Mouse (Mus musculus) heart, embryonic 14.5 days (tissue): ENCODE measurements around the gene Krt17. TPM values are rescaled to one million over a fixed set of nuclear protein-coding genes. Genes with fewer than 3 reads are reported as not detected.
"Not testable (repeated sequence)": the region's sequence is repeated elsewhere in the genome, so short reads cannot be mapped to it uniquely, and the experiment has no call there.

Source experiments
- ATAC-seq: fragments of 200-750 bp; cut with Nextera tagmentation; 2 replicates; pipeline ENCODE4 v1.8.0; 2017; ENCODE audit warnings: low read depth, moderate TSS enrichment; ENCODE audit not compliant: insufficient number of reproducible peaks, insufficient read depth, low FRiP score
- H3K27ac ChIP-seq, 2 experiments: fragments of 200-500 bp in 1 of 2; fragments of 300-500 bp in 1 of 2; sonication (generic) in 1 of 2; replicated peaks in 1 of 2; 2 replicates each; pipeline ENCODE4 v1.5.1; 2012 to 2014; ENCODE audit warnings: low read depth in 2 of 2, low read length in 2 of 2, control low read depth in 1 of 2, mild to moderate bottlenecking in 1 of 2, mixed read lengths in 1 of 2; ENCODE audit not compliant: control insufficient read depth in 1 of 2, insufficient read depth in 1 of 2
- H3K27me3 ChIP-seq: fragments of 300-500 bp; sonication (generic); 2 replicates; pipeline ENCODE4 v1.6.1; 2014; ENCODE audit warnings: mild to moderate bottlenecking, low read length, control low read depth; ENCODE audit not compliant: control insufficient read depth, insufficient read depth
- H3K36me3 ChIP-seq: fragments of 300-500 bp; sonication (generic); 2 replicates; pipeline ENCODE4 v1.6.1; 2014; ENCODE audit warnings: mild to moderate bottlenecking, control low read depth, low read length, mixed read lengths; ENCODE audit not compliant: control insufficient read depth, insufficient read depth
- H3K4me1 ChIP-seq, 2 experiments: fragments of 200-500 bp in 1 of 2; fragments of 300-500 bp in 1 of 2; sonication (generic) in 1 of 2; 2 replicates each; pipeline ENCODE4 v1.6.1; 2012 to 2014; ENCODE audit warnings: low read length in 2 of 2, control low read depth in 1 of 2, mixed read lengths in 1 of 2; ENCODE audit not compliant: control insufficient read depth in 2 of 2, insufficient read depth in 2 of 2
- H3K4me2 ChIP-seq: fragments of 300-500 bp; sonication (generic); 2 replicates; pipeline ENCODE4 v1.6.1; 2014; ENCODE audit warnings: mild to moderate bottlenecking, low read length
- H3K4me3 ChIP-seq, 2 experiments: fragments of 200-500 bp in 1 of 2; fragments of 300-500 bp in 1 of 2; sonication (generic) in 1 of 2; 2 replicates each; pipeline ENCODE4 v1.5.1; 2012 to 2014; ENCODE audit warnings: low read length in 2 of 2, mild to moderate bottlenecking in 2 of 2, control low read depth in 1 of 2, low read depth in 1 of 2, moderate library complexity in 1 of 2; ENCODE audit not compliant: control insufficient read depth in 1 of 2, insufficient read depth in 1 of 2
- H3K9ac ChIP-seq: fragments of 300-500 bp; sonication (generic); 2 replicates; pipeline ENCODE4 v1.6.1; 2014; ENCODE audit warnings: mild to moderate bottlenecking, low read length
- H3K9me3 ChIP-seq: fragments of 300-500 bp; sonication (generic); 2 replicates; pipeline ENCODE4 v1.6.1; 2016; ENCODE audit warnings: low read length, control low read depth; ENCODE audit not compliant: control insufficient read depth
- WGBS: fragments of 180-500 bp; shearing (Covaris S2); extraction: QIAGEN DNeasy Blood & Tissue Kit; methylation state at CpG from one replicate; pipeline ENCODE4 v1.1.7; 2014; 5-methylcytosine and 5-hydroxymethylcytosine counted together
- polyA plus RNA-seq: library from polyadenylated mRNA; unstranded; fragments of >200 nt; fragmentation: Nextera tagmentation; extraction: Ambion mirVana; gene quantifications from 2 replicates; pipeline ENCODE4 v1.2.1, GENCODE M21; 2014

Gene Krt17
- polyA plus RNA-seq = 1.4 TPM in 2 replicates

GRCm38 (mm10) chr11:100260514-100261234 lies at the start of gene Krt17:
Gene Krt17, minus strand, starts transcription at chr11:100261029.
- no peak within 1 kb of the TSS for H3K27ac ChIP-seq
- no peak within 1 kb of the TSS for H3K4me3 ChIP-seq
- 0 out of 2 replicates have a peak within 1 kb of the TSS, but pooled peaks have one; percentile 32 for H3K4me2 ChIP-seq
- no peak within 1 kb of the TSS for H3K9ac ChIP-seq
- H3K27me3 ChIP-seq = peaks cover 10% of the 10 kb centered on the region
- ATAC-seq = no peak
- H3K4me1 ChIP-seq = no peaks in the 10 kb centered on the region; a peak in 1 of 4 replicates
- 62% methylated on average over 20 of the region's 21 CpGs for WGBS
- H3K36me3 ChIP-seq = no peaks in the 10 kb centered on the region
- no peaks in the 10 kb centered on the region for H3K9me3 ChIP-seq

- not testable (repeated sequence) for H3K4me2 ChIP-seq, H3K9me3 ChIP-seq, H3K36me3 ChIP-seq, H3K4me3 ChIP-seq, H3K27me3 ChIP-seq, H3K27ac ChIP-seq, ATAC-seq, H3K9ac ChIP-seq
- 86% methylated on average over 6 of the region's 6 CpGs for WGBS
- peaks cover 4 to 15% of the 10 kb centered on the region in 2 experiments for H3K4me1 ChIP-seq
Measured at GRCm38 (mm10) chr11:100308672-100309071, 47.8 kb upstream of the Krt17 start.

GRCm38 (mm10) chr11:100307900-100308299 lies 47.1 kb upstream of the Krt17 start:
- Histone ChIP-seq H3K4me3 (no peak overlapping the region), H3K9me3 (no peaks in the 10 kb centered on the region), H3K9ac (no peak overlapping the region), H3K27me3 (no peaks in the 10 kb centered on the region), H3K4me2 (no peak overlapping the region), H3K36me3 (no peaks in the 10 kb centered on the region), H3K4me1 (peaks cover 4 to 15% of the 10 kb centered on the region in 2 experiments), H3K27ac (no peak overlapping the region)
- ATAC-seq = no peak
- WGBS = 86% methylated on average over 5 of the region's 5 CpGs

- H3K4me2 ChIP-seq = no peak overlapping the region
- no peaks in the 10 kb centered on the region for H3K36me3 ChIP-seq
- peaks cover 4% of the 10 kb centered on the region; the same call in 1 of the 2 replicates for H3K27me3 ChIP-seq
- no peaks in the 10 kb centered on the region; a peak in 1 of 4 replicates for H3K4me1 ChIP-seq
- no peak overlapping the region for H3K9ac ChIP-seq
- WGBS = 67% methylated on average over 5 of the region's 5 CpGs
- H3K9me3 ChIP-seq = no peaks in the 10 kb centered on the region
- no peak for ATAC-seq
- H3K4me3 ChIP-seq = no peak overlapping the region
- no peak overlapping the region for H3K27ac ChIP-seq
Measured at GRCm38 (mm10) chr11:100301292-100301691, 40.5 kb upstream of the Krt17 start.

DNA sequence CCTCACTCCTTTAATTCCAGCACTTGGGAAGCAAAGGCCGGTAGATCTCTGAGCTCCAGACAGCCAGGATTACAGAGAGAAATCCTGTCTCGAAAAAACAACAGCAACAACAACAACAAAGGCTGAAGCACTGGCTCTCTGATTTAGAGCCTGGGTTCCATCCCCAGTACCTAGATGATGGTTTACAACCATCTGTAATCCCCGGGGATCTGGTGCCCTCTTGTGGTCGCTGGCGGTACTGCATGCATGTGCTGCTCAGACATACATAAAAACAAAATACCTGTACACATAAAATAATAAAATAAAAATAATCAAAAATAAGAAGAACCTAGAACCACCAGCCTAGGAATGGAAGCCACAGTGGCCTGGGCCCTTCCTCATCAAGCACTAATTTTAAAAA lies 39.5 kb upstream of the Krt17 start:
- Histone ChIP-seq H3K36me3 (no peaks in the 10 kb centered on the region), H3K4me3 (no peak overlapping the region), H3K27me3 (peaks cover 5% of the 10 kb centered on the region; the same call in 1 of the 2 replicates), H3K9me3 (no peaks in the 10 kb centered on the region), H3K9ac (no peak overlapping the region), H3K4me1 (no peaks in the 10 kb centered on the region; a peak in 1 of 4 replicates), H3K4me2 (no peak overlapping the region), H3K27ac (no peak overlapping the region)
- no peak for ATAC-seq
- WGBS = 6% methylated on average over 5 of the region's 5 CpGs

DNA sequence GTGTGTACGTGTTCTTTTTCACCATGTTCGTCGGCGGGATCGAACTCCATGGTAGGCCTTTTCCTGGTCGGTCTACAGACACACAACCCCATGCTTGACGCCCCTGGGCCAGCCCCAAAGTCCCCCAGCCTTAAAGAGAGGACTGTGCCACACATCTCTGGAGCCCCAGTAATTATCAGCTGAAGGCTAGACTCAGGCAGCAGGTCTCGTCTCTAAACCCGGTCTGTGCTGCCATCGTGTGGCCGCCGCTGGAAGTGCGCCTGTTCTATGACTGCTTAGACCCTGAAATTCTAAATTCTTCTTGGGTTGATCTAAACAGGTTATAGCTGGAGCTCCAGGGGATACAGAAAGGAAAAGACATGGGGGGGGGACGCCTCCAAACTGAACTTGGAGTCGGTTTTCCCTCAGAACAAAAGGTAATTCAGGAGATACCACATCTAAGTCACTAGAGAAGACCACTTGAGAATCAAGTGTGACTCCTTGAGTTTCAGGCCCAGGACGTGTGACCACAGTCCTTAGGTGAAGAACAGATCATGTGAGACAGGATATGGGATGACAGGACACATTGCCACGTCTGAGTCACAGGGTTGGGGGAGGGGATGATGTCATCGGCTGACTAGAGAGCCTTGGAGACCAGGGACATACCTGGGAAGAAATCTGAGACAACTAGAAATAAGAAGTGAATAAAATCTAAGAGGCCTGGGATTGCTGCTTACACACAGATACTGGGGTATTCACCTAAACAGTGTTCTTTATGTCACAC lies 37.6 kb upstream of the Krt17 start:
- Histone ChIP-seq H3K27me3 (peaks cover 5% of the 10 kb centered on the region; the same call in 1 of the 2 replicates), H3K36me3 (no peaks in the 10 kb centered on the region), H3K27ac (no peak overlapping the region), H3K4me1 (no peaks in the 10 kb centered on the region), H3K9ac (no peak overlapping the region), H3K4me3 (no peak overlapping the region), H3K4me2 (peak overlapping the region; percentile 53), H3K9me3 (no peaks in the 10 kb centered on the region)
- 10% methylated on average over 18 of the region's 18 CpGs for WGBS
- no peak; the same call in 1 of the 2 replicates for ATAC-seq

DNA sequence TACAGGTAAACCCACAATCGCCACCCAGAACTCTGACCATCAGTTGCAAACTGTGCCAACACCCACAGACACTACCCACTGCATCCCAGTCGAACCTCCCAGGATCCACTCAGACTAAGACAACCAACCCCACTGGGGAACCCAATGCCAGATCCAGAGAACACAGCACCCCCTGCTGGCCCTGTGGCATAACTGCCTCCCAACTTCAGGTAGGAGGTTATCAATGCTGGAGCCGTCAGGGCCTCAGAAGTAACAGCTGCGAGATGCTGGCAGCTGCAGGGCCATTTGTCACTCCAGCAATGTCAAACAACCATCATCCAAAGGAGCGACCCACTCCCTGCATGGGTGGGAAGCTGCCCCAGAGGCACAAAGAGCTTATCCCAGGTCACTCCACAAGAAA lies 37.0 kb upstream of the Krt17 start:
- Histone ChIP-seq H3K27ac (no peak overlapping the region), H3K36me3 (no peaks in the 10 kb centered on the region), H3K4me2 (peak overlapping the region; percentile 53), H3K4me1 (no peaks in the 10 kb centered on the region), H3K4me3 (no peak overlapping the region), H3K27me3 (peaks cover 5% of the 10 kb centered on the region; the same call in 1 of the 2 replicates), H3K9me3 (no peaks in the 10 kb centered on the region), H3K9ac (no peak overlapping the region)
- 24% methylated on average over 5 of the region's 5 CpGs for WGBS
- ATAC-seq = no peak
